Mouse (Mus musculus) urinary bladder, postnatal 4 days (tissue): ENCODE measurements at regions not wholly inside any gene's neighbourhood (a gene's known extent, or its start where the extent isn't known, plus 50 kb on each side); places are given as distances from the start of the nearest gene placed in this dataset.

ENCODE experiments used
- DNase-seq, 2 experiments: peaks; one replicate each; pipeline ENCODE4 v3.0.0; 2021 to 2022; ENCODE audit warnings: low spot score in 2 of 2

GRCm38 (mm10) chr17:31776949-31777607 lies 78.5 kb downstream of the Sik1 start:
- DNase-seq, result peak; percentile 68 to 83

GRCm38 (mm10) chr17:31777751-31778150 lies 77.9 kb downstream of the Sik1 start:
- no peak for DNase-seq

- no peak for DNase-seq
Observed at GRCm38 (mm10) chr17:31779466-31779865, 76.1 kb downstream of the Sik1 start.

- no peak for DNase-seq
Observed at GRCm38 (mm10) chr17:31782251-31782650, 73.4 kb downstream of the Sik1 start.

GRCm38 (mm10) chr17:31783071-31783470 lies 72.5 kb downstream of the Sik1 start:
- no peak for DNase-seq

GRCm38 (mm10) chr17:31788316-31788715 lies 67.3 kb downstream of the Sik1 start:
- DNase-seq, result no peak

- DNase-seq, result no peak
Observed at GRCm38 (mm10) chr17:31789068-31789583, 66.5 kb downstream of the Sik1 start.

- no peak for DNase-seq
Observed at GRCm38 (mm10) chr17:31789906-31790279, 65.7 kb downstream of the Sik1 start.

- peak in 1 of 2 experiments; percentile 37 for DNase-seq
Observed at GRCm38 (mm10) chr17:31790280-31791063, 65.1 kb downstream of the Sik1 start.

GRCm38 (mm10) chr17:31791656-31792055 lies 63.9 kb downstream of the Sik1 start:
- no peak for DNase-seq

GRCm38 (mm10) chr17:31793040-31793439 lies 62.6 kb downstream of the Sik1 start:
- DNase-seq, result no peak

GRCm38 (mm10) chr17:31793521-31793920 lies 62.1 kb downstream of the Sik1 start:
- DNase-seq, result no peak

- no peak for DNase-seq
Observed at GRCm38 (mm10) chr17:31793964-31794363, 61.6 kb downstream of the Sik1 start.
